Mouse (Mus musculus): ENCODE data around the gene Tmem88.
"Not testable (repeated sequence)": the region's sequence is repeated elsewhere in the genome, so short reads cannot be mapped to it uniquely, and the experiment has no call there.

The Tmem88 gene

GRCm38 (mm10) chr11:69403691-69404594 is 5.9 kb upstream of the Tmem88 start:
- no peak for DNase-seq (ENCODE audit: low spot score)

- DNase-seq (ENCODE audit: low spot score): no peak
These were observed 4.0 kb upstream of the Tmem88 start for GRCm38 (mm10) chr11:69401987-69402386.

- DNase-seq (ENCODE audit: low spot score): peak; percentile 76
These were observed 3.2 kb upstream of the Tmem88 start for GRCm38 (mm10) chr11:69401210-69401637.

GRCm38 (mm10) chr11:69400083-69400850 is 2.2 kb upstream of the Tmem88 start:
- DNase-seq (ENCODE audit: low spot score): no peak

- DNase-seq (ENCODE audit: low spot score): no peak
These were observed 1.4 kb upstream of the Tmem88 start for GRCm38 (mm10) chr11:69399201-69400082.

GRCm38 (mm10) chr11:69398486-69399200 is 609 bp upstream of the Tmem88 start:
- no peak for DNase-seq (ENCODE audit: low spot score)

- DNase-seq (ENCODE audit: low spot score): no peak
These were observed 415 bp downstream of the Tmem88 start for GRCm38 (mm10) chr11:69397581-69398057.

GRCm38 (mm10) chr11:69396772-69397171 is 1.3 kb downstream of the Tmem88 start:
- DNase-seq (ENCODE audit: low spot score): no peak

GRCm38 (mm10) chr11:69395634-69396373 is 2.2 kb downstream of the Tmem88 start:
- peak; percentile 96 for DNase-seq (ENCODE audit: low spot score)

- DNase-seq (ENCODE audit: low spot score): peak; percentile 84
These were observed 2.8 kb downstream of the Tmem88 start, which contains the start of the genes Naa38 and Cyb5d1 for GRCm38 (mm10) chr11:69395235-69395633. Gene Naa38 (plus strand): TSS chr11:69395487. Gene Cyb5d1 (minus strand): TSS chr11:69395631.

- not testable (repeated sequence) for DNase-seq (ENCODE audit: low spot score)
These were observed 3.4 kb downstream of the Tmem88 start for GRCm38 (mm10) chr11:69394591-69395167.

GRCm38 (mm10) chr11:69390400-69391034 is 7.5 kb downstream of the Tmem88 start:
- peak; percentile 56 for DNase-seq (ENCODE audit: low spot score)

- no peak for DNase-seq (ENCODE audit: low spot score)
These were observed 8.3 kb downstream of the Tmem88 start for GRCm38 (mm10) chr11:69389531-69390399.

GRCm38 (mm10) chr11:69388680-69389079 is 9.4 kb downstream of the Tmem88 start:
- no peak for DNase-seq (ENCODE audit: low spot score)

- no peak for DNase-seq (ENCODE audit: low spot score)
These were observed 11.3 kb downstream of the Tmem88 start for GRCm38 (mm10) chr11:69386758-69387157.

- DNase-seq (ENCODE audit: low spot score): no peak
These were observed 13.1 kb downstream of the Tmem88 start for GRCm38 (mm10) chr11:69384979-69385378.

GRCm38 (mm10) chr11:69382478-69383105 is 15.4 kb downstream of the Tmem88 start:
- no peak for DNase-seq (ENCODE audit: low spot score)

GRCm38 (mm10) chr11:69381356-69381755 is 16.7 kb downstream of the Tmem88 start:
- DNase-seq (ENCODE audit: low spot score): no peak
